Mouse (Mus musculus): ENCODE data around the gene Pard3b.
A peak's percentile ranks its signal among the peaks of the same experiment; 100 is the strongest.

Gene Pard3b

DNA sequence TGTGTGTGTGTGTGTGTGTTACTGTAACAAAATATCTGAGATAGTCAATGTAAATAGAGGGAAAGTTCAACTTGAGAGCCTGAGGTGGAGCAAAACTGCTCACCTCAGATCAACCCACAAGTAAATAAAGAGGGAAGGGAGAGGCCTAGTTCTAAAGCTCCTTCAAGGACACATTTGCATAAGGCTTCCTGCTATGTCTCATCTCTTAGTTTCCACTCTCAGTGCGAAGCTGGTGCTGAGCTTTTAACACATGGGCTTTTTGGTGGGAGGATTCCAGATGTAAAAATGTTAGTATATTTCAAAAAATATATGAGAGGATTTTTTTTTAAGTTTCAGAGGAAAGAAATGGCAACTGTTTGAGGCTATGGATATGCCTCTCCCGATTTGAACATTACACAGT lies 294.9 kb downstream of the Pard3b start:
- DNase-seq: no peak

DNA sequence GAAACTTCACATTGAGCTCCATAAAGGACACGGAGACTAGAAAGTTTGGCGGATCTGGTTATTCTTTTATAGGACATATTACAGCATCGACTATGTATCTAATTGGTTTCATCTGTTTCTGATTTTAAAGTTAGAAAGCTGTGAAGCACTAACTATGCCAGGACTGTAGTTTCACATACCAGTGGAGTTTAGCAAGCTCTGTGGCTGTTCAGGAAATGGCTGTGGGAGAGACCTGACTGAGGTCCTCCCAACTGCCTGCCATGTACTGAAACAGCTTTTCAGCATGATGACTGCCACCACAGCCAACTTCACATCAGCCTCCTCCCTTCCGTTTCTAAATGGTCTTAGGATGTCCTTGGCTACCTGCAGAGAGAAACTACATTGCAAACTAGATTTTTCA lies 296.1 kb downstream of the Pard3b start:
- DNase-seq: peak; percentile 90

DNA sequence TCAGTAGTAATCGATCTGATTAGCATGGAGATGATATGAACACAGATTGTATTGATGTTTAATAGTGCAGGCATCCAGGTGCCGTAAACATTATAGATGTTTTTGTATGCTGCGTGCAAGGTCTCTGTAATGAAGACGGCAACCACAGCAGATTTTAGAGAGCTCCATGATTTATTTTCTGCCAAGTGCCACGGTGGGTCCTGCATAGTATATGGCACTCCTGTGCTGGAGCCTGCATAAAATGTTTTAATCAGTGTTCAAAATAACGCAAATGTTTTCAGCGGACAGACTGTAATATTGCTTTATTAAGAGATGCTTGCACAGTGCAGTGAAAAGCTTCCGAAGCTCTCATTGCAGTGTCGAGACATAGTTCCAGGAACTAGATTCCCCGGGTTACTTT lies 301.3 kb downstream of the Pard3b start:
- no peak for DNase-seq

DNA sequence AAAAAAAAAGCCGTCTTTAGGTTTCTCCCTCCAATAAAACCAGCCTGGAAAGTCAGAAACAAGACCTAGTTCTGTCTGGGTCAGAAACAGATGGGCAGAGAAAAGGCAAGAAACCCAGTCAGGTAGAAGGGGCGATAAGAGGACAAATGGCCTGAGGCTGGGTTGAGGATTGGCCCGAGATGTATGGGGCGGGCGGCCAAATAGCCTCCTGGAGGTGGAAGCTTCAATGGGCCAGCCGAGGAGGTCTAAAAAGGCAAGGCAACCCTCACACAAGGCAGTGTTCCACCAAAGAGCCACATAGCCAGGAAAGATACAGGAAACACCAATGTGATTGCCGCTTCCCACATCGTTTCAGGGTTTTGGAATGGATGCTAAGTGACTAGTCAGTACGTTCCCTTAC lies 322.9 kb downstream of the Pard3b start:
- DNase-seq: no peak

DNA sequence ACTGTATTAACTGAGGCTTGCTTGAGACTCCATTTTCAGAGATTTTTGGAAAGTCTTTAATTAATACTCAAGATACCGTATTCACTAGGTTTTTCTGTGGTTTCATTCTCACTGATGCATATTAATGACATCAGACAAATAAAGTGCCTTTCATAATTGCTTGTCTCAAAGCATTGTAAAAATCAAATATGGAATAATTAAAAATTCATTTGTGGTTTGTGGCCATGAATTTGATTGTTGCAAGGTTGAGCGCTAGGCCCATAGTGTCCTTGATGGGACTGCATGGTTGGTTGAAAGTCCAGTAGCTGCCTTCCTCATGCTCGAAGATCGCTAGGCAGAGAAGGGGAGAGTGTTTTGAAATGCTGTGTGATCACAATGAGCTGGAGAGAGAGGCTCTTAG lies 323.9 kb downstream of the Pard3b start:
- DNase-seq: no peak

DNA sequence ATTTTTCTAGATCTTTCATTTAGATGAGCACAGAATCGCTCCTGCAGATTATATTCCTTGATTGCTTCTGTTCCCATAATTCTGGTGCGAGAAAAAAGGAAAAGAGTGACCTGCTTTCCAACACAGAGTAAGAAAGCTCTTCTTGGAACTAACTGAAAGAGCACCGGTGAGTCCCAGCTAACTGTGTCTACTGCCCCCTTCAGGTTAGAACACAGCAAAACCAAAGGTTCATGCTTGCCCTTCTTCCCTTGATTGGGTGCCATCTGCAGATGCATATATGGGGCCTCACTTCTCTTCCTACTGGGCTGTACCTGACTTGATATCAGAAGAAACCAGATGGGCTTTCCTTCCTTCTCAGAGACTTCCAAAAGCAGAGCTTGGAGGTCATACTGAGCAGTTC lies 328.5 kb downstream of the Pard3b start:
- no peak for DNase-seq

DNA sequence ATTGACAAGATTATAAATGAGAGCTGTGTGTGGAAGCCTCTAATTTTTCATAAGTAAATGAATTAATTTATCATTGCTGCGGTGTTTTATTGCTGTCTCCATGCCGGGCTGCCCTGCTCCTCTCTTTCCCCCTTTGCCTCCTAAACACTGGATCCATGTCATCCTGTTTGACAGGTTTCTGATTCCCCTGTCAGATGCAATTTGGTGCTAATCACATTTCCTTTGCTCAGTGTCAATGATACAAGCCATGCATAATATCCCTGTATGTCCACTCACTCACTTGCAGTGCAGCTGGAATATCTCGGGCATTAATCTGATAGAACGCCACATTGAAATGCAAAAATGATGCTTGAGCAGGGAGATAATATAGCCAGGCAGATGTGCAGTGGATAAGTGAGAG lies 329.2 kb downstream of the Pard3b start:
- DNase-seq: no peak

DNA sequence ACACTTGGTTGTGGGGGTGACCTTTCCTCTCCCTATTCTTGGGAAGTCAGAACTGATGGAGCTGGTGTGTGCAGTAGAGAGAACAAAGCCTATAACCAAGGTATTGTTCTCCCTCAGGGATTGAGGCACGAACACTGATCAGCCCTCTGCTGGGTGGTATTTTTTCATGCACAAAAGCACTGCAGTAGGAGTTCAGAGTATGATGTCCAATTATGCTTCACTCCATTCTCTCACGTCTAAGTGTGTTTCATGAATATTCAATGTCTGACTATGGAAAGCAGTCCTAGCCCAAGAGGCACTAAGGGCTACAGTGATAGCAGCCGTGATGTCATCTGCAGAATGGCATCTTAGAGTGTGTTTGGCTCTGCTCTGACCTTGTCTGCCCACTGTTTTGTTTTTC lies 359.1 kb downstream of the Pard3b start:
- no peak for DNase-seq

DNA sequence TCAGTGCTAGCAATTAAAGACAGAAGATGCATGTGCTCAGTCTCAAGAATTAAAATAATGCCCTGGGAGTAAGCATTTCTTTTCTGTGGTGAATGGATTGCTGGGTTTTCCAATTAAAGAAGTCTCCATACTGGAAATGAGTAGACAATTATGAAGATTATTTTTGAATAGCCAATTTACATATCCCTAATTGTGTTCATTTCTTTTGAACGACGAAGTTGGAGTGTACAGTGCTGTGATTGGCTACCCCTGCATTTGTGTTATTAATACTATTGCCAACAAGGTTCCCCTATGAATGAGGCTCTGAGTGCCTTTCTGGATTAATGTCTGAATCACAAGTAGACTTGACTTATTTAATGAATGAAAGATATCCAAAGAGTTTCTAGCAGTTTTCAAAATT lies 370.2 kb downstream of the Pard3b start:
- DNase-seq: no peak

DNA sequence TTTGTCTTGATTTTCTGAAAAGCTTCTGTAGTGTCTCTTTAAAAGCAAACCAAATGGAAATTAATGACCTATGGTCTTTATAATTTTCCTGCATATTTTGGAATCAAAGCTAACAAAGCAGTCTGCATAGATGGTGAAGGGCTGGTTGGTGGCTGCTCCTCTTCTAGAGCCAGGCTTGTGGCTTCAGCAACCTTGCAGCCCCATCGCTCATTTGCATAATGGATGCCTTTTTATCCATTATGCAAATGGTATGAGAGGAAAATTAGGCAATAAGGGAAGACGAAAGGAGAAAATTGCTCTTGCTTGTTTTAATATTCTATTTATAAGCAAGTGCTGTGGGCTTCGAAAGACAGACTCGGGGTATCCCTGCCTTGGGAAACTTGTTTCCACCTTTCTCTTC lies 373.1 kb downstream of the Pard3b start:
- no peak for DNase-seq

DNA sequence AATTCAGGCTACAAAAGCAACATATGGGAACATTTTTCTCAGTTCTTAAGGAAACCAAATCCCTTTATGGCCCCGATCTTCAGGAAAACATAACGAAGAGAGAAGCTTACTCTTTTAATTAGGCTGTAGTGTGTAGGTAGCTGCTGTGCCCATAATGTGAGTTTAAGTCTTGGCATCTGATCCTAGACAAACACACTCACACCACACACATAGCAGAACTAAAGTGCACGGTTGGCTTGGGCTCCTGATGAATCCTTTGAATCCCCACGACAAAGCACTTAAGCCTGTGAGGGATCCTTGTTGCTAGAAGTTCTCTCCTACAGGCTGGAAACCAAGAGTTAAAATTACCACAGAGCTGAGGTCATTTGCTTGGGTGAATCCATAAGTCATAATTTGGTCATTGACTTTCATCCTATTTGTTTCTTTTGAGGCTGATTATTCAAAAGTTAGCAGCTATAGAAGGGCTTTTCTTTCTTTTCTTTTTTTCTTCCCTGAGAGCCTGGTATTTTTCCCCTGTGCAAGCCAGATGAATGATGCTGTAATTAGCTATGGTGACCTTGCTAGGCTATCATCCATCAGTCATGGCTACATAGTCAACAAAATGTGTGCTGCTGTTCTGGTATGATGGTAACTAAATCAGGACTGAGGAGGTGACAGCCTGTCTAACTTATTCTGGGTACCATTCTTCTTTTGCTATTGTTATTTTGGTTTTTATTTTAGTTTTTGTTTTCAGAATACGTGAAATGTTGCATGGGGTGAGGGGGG lies 378.1 kb downstream of the Pard3b start:
- no peak for DNase-seq

DNA sequence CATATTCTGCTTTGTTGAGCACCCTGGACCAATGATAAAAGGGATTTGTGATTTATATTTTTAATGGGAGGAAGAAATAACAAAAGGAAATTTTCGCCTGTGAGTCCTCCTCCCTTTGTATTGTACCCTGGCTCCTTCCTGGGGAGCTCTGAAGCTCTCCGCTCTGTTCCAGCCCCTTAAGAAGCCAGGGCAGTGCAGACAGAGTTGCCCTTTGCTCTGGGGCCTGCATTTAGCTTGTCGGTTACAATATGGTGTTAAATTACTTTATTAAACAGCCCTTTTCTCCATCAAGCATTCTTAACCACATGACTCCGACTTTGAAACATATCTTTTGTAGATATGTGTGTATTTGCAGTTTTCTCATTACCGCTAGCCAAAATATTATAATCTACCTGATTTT lies 379.7 kb downstream of the Pard3b start:
- no peak for DNase-seq

DNA sequence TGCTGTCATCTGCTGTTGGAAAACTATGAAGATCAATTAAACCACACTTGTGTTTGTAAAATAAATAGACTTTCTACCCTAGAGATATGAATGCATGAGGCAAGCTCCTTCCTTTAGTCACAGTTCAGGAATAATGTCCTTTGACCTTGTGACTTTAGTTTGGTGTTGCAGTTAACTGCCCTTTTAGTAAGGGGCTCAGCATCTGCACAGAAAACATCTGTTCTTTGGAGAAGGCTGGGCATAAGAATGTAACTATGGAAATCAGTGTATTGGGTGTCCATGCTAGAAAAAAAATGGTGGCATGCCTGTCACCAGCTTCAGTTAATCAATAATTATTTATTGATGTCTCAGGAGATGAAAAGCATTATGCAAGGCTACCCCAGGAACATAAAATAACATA lies 381.1 kb downstream of the Pard3b start:
- DNase-seq: no peak

DNA sequence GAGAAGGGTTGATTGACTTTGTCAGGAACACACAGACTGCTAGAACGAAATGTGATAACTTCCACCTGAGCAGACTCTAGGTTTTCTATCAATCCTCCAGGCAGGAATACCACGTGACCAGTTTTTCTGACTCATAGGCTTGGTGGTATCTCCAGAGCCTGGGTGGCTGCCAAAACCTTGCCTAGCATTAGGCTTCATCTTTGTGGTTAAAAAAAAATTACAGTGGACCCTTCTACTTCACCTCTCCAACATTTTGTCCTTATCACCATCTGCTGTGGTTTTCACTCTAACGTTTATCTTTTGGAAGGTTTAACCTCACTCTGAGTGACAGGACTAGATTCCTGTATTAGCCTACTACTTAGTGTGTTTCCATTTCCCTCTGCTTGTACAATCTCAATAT lies 403.1 kb downstream of the Pard3b start:
- DNase-seq: no peak

DNA sequence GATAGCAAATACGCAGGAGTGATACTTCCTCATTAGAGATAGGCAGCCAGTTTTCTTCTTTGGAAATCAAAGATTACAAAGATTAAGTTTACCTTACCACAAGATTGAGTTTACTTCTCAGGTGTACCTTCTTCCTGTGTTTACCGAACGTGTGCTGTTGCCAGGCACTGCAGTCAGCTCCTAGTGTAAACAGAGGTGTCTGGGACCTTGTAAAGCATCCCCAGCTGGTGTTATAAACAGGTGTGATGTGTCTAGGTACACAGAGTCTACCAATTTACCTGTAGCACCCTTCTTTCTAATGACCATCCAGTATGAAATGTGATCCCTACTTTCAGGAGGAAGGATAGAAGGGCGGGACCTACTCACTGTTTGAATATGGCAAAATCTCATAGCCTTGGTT lies 410.0 kb downstream of the Pard3b start:
- no peak for DNase-seq

DNA sequence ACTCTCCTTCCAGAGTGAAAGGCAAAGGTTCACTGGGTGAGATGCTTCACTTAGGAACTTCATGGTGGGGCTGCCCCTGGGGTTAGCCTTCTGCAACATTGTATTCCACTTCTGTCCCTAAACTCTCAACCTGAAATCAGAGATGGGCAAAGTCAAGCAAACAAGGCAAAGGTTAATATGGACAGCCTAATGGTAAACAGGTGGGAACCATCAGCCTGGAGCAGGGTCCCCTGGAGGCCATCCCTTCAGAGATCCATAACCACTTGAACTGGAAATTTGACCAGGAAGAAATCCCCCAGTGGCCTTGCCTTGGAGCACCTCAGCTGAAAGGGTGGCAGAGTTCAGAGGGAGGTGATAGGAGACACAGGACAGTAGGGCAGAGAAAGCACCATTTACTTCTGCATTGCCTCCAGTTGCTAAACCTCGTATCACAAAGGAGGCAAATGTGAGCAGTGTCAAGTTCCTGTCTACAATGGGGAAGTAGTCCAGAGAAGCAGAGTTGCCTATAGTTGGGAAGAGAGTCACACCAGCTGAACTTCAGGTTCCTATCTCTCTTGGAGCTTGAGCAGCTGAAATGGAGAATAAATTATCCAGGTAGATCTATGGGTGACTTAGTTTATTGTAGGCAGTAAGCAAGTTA lies 412.7 kb downstream of the Pard3b start:
- no peak for DNase-seq

DNA sequence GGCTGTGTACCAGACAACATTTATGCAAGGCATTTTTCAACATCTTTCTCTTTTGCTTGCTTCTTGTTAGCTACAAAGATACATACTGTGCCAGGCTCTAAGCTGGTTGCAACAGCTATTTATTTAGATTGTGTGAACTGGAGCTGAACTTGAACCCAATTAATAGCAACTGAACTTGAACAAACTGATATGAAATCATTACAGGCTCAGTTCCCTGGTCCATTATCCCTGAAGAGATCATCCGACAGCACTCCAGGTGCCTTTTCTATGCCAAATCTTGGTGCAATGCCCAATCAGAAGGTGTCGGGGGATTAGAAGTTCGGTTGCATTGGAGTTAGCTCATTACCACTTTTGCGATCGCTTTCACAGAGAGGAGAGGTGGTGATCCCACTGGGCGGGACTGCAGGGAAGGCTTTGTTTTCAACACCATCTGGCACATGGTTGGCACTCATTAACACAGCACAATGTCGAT lies 414.6 kb downstream of the Pard3b start:
- DNase-seq: no peak

DNA sequence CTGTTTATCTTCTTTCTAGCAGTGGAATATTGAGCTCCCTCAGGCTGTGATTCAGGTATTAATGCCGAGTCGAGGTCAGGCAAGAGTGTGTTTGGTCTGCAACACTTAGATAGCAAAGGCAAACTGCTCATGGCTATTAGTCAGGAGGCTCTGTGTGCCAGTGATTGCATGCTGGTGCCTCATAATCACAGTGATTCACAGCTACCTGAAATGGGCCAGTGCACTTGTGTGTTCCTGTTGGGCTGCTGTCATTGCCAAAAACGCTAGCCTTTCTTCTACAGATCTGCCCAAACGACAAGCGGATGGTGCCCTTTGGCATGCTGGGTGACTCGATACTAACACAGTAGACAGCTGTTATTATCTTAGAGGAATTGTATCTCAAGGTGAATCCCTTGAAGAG lies 416.7 kb downstream of the Pard3b start:
- no peak for DNase-seq

DNA sequence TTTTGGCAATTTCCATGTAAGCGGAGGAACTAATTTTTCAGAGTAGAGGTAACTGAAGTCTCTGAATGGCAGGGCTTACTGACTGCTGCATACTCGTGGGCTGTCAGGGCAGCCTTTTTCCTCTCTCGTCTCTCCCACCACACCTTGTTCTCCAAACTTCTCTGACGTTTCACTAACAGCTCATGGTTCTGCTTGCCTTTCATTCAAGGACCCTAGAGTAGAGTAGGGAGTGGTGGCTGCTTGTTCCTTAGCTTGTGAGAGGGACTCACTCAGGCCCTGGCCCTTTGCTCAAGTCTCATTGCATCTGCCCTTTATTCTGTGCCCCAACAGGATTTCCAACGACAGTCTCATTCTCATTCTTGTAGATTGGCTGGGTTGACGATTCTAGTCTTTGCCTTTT lies 432.0 kb downstream of the Pard3b start:
- peak; percentile 28 for DNase-seq

DNA sequence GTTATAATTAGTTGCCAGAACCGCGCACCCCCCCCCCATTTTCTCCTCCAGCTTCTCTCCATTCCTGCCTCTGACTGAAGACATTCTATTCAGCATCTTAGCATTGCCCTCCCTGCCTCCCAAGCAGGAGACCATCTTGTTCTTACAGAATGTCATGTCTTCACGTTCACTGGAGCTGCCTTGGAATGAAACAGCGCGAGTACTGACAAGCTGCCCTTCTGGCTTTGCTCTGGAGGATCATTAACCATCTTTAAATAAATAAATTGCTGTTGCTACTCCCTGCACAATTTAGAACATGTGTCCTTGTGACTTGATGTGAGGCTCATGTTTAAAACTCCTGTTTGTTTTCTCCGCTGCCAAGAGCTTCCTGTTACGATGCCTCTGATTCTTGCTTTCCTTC lies 432.5 kb downstream of the Pard3b start:
- peak; percentile 25 for DNase-seq

DNA sequence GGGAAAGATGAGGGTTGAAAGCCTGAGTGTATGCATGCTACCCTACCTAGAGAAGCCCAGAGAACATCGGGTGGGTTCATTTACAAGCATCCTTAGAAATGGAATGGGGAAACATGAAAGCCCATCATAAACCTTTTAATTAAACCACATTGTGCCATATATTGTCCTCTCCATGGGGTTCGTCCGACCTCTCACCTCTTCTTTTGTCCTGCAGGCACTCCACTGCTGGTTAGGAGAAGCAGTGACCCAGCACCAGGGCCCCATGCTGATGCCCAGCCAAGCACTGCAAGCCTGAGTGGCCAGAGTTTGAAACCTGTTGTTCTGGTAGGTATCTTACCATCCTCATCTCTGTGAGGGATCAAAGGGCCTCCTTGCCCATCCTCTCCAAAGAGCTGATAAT lies 437.5 kb downstream of the Pard3b start:
- DNase-seq: peak; percentile 56

DNA sequence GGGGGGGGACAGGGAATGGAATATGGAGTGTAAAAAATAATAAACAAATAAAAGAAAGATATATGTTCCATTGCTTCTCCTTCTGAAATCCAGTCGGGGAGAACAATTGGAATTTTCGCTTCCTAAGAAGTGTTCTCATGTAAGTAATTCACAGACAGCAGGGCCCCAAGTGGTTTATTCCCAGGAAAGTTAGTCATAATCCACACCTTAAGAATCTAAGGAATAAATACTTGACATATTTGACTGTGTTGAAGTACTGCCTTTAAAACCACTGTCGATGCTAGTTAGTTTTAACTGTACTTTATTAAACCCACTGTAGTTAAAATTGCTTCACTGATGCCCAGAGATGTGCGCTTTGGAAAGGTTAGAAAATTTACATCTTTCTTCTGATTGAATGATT lies 442.5 kb downstream of the Pard3b start:
- no peak for DNase-seq

DNA sequence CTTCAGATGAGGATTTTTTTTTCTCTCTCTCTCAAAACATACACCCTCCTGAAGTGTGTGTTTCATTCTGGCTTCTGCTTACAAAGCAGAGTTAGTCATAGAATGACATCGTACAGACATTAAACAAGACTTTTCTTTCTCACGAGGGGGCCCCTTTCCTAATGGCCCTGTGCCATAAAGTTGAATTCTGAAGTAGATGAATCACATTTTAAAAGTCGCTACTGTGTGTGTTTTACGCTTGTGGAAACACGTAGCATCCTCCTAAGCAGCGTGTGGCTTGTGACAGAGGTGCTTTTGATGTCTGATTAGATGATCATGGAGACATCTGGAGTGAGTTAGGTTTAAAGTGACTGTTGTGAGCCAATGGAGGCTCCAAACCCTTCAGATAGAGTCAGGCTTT lies 447.4 kb downstream of the Pard3b start:
- DNase-seq: peak; percentile 29

DNA sequence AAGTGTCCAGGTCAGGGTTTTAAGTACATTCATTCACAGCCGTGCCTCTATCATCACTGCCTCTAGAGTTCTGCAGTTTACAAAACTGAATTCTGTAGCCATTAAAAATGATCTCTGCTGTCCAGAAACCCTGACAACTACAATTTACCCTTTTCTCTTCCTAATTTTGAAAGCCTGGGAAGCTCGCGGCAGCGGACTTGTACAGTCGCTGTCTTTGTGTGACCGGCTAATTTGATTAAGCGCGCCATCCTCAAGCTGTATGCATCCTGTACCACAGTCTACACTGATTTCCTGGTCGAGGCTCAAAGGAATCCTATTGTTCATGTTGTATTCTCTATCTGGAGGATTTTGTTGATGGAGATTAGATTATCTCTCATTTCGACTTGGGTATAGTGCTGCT lies 448.8 kb downstream of the Pard3b start:
- no peak for DNase-seq

DNA sequence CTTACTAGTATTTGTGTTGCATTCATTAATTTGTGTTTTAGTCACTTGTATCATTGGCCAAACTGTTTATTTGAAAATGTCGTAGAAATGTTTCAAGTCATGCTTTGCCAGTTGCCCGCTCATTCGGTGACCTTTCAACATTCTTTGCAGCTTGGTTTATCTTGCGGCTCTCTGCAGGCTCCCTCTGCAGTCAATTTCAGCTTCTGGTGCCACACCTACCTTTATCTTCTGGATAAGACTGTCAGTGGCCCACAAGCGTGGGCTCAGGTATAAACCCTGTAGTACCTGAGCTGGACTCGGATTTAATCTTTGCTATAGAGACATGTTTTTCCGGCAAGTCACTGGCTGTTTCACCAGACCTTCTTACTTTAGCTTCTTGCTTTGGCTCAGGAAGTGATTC lies 456.3 kb downstream of the Pard3b start:
- peak; percentile 74 for DNase-seq

Data from heart, adult 11 months (tissue).